28 mouse cellular contexts compared by ENCODE assay signal in genomic region chr12:3270818-3271217, GRCm38 (mm10). TPM values are rescaled to one million over a fixed set of nuclear protein-coding genes. Genes with fewer than 3 reads are reported as not detected.
DNase-seq lines count a peak whose midpoint lies in the region; ATAC-seq and TF ChIP-seq lines count a peak whose summit lies in the region.
"Had no signal": no experiment of that assay in that cellular context is flagged by ENCODE, and none has a peak within 500 bp of the region (broad histone marks: within the 10 kb centered on the region; RNA-seq: fewer than 3 reads in every experiment).

No protein-coding gene starts in this region.

- no peak overlapping the region for H3K4me3 ChIP-seq in gastrocnemius, adult 2 months
- H3K4me3 ChIP-seq in liver, postnatal 0 days (ENCODE audit: low read depth, low read length) = no peak overlapping the region
- no peak overlapping the region for H3K4me3 ChIP-seq in MEL (ENCODE audit: control insufficient read depth in 1 of 2, insufficient read depth in 1 of 2, low read depth in 2 of 2, low read length in 2 of 2)
- H3K4me3 ChIP-seq in stomach, postnatal 0 days (ENCODE audit: low read depth, low read length) = no peak overlapping the region
- H3K4me3 ChIP-seq: heart, embryonic 15.5 days; limb, embryonic 13.5 days; megakaryocyte, embryonic 14.5 days; midbrain, embryonic 15.5 days; myocyte; neural tube, embryonic 13.5 days; stomach, embryonic 15.5 days had no signal

- H3K27ac ChIP-seq in gastrocnemius, adult 2 months = no peak overlapping the region
- H3K27ac ChIP-seq in liver, postnatal 0 days (ENCODE audit: low read depth) = no peak overlapping the region
- H3K27ac ChIP-seq in MEL (ENCODE audit: control insufficient read depth, low read depth, low read length) = no peak overlapping the region
- no peak overlapping the region for H3K27ac ChIP-seq in stomach, postnatal 0 days (replicated peaks)
- H3K27ac ChIP-seq: heart, embryonic 15.5 days; hindbrain, embryonic 14.5 days; limb, embryonic 13.5 days; liver, embryonic 14.5 days; midbrain, embryonic 15.5 days; neural tube, embryonic 13.5 days; stomach, embryonic 15.5 days had no signal

- no peak for TF ChIP-seq EP300 in liver, postnatal 0 days (IDR thresholded peaks at IDR 0.05; ENCODE audit: low read depth)
- no peak for TF ChIP-seq EP300 in MEL (IDR thresholded peaks at IDR 0.05; ENCODE audit: low read depth in 1 of 2, low read length in 2 of 2)
- TF ChIP-seq EP300 in stomach, postnatal 0 days (optimal IDR thresholded peaks at IDR 0.05) = no peak

- no peaks in the 10 kb centered on the region for H3K9me3 ChIP-seq in liver, postnatal 0 days (ENCODE audit: low read length)
- H3K9me3 ChIP-seq in MEL (replicated peaks; ENCODE audit: insufficient read depth, low read length) = no peaks in the 10 kb centered on the region
- H3K9me3 ChIP-seq in stomach, postnatal 0 days (ENCODE audit: control insufficient read depth, low read length) = no peaks in the 10 kb centered on the region
- H3K9me3 ChIP-seq: heart, embryonic 15.5 days; limb, embryonic 13.5 days; megakaryocyte, embryonic 14.5 days; midbrain, embryonic 15.5 days; neural tube, embryonic 13.5 days; stomach, embryonic 15.5 days had no signal

- H3K79me2 ChIP-seq in MEL (ENCODE audit: control insufficient read depth, insufficient read depth, low read length, poor library complexity) = peaks cover 51% of the 10 kb centered on the region

- no peaks in the 10 kb centered on the region for H3K36me3 ChIP-seq in liver, postnatal 0 days (replicated peaks; ENCODE audit: insufficient read depth, low read length)
- H3K36me3 ChIP-seq in MEL (ENCODE audit: control insufficient read depth in 1 of 2, insufficient read depth in 2 of 2, low read length in 2 of 2) = peaks cover 4 to 10% of the 10 kb centered on the region in 2 experiments
- no peaks in the 10 kb centered on the region for H3K36me3 ChIP-seq in stomach, postnatal 0 days (ENCODE audit: control insufficient read depth, insufficient read depth, low read length)
- H3K36me3 ChIP-seq: heart, embryonic 15.5 days; limb, embryonic 13.5 days; midbrain, embryonic 15.5 days; stomach, embryonic 15.5 days had no signal

- H3K4me2 ChIP-seq in liver, postnatal 0 days (ENCODE audit: low read depth, low read length) = no peak overlapping the region
- H3K4me2 ChIP-seq in stomach, postnatal 0 days (replicated peaks; ENCODE audit: low read depth) = no peak overlapping the region
- H3K4me2 ChIP-seq: heart, embryonic 15.5 days; hindbrain, embryonic 14.5 days; limb, embryonic 13.5 days; midbrain, embryonic 15.5 days; neural tube, embryonic 13.5 days; stomach, embryonic 15.5 days had no signal

- intact Hi-C loops in gastrocnemius, adult 2 months (cut with DNase I) = no loop called here

- H3K27me3 ChIP-seq in liver, postnatal 0 days (ENCODE audit: insufficient read depth, low read length) = no peaks in the 10 kb centered on the region
- H3K27me3 ChIP-seq in MEL (ENCODE audit: control insufficient read depth in 1 of 2, insufficient read depth in 2 of 2, low read length in 2 of 2) = no peaks in the 10 kb centered on the region
- H3K27me3 ChIP-seq in stomach, postnatal 0 days (ENCODE audit: control insufficient read depth, insufficient read depth, low read length) = no peaks in the 10 kb centered on the region
- H3K27me3 ChIP-seq: CH12.LX; heart, embryonic 15.5 days; limb, embryonic 13.5 days; megakaryocyte, embryonic 14.5 days; midbrain, embryonic 15.5 days; neural tube, embryonic 13.5 days; stomach, embryonic 15.5 days had no signal

- TF ChIP-seq RAD21 in MEL (IDR thresholded peaks at IDR 0.05; ENCODE audit: low read depth, low read length) = peak; percentile 7; the same call in 1 of the 2 replicates

- H3K4me1 ChIP-seq in liver, postnatal 0 days (ENCODE audit: insufficient read depth) = no peaks in the 10 kb centered on the region
- peaks cover 0 to 3% of the 10 kb centered on the region in 2 experiments; a peak in 2 of 4 replicates for H3K4me1 ChIP-seq in MEL (ENCODE audit: control insufficient read depth in 1 of 2, insufficient read depth in 2 of 2, low read length in 2 of 2)
- H3K4me1 ChIP-seq in stomach, postnatal 0 days (replicated peaks; ENCODE audit: control insufficient read depth, insufficient read depth) = no peaks in the 10 kb centered on the region
- H3K4me1 ChIP-seq: heart, embryonic 15.5 days; limb, embryonic 13.5 days; midbrain, embryonic 15.5 days; neural tube, embryonic 13.5 days; stomach, embryonic 15.5 days had no signal

- H3K9ac ChIP-seq in liver, postnatal 0 days (replicated peaks) = no peak overlapping the region
- no peak overlapping the region for H3K9ac ChIP-seq in MEL (ENCODE audit: control insufficient read depth, low read depth, low read length, poor library complexity, severe bottlenecking)
- H3K9ac ChIP-seq in stomach, postnatal 0 days (ENCODE audit: low read length) = no peak overlapping the region
- H3K9ac ChIP-seq: heart, embryonic 15.5 days; hindbrain, embryonic 14.5 days; limb, embryonic 13.5 days; liver, embryonic 14.5 days; midbrain, embryonic 15.5 days; neural tube, embryonic 13.5 days; stomach, embryonic 15.5 days had no signal

- no peak for DNase-seq in gastrocnemius, adult 2 months
- no peak for DNase-seq in gastrocnemius, postnatal 10 days
- no peak for DNase-seq in liver, postnatal 0 days
- DNase-seq in liver (no peak), MEL (ENCODE audit: low read depth, low spot score) (no peak)
- no peak for DNase-seq in stomach, postnatal 0 days (ENCODE audit: low spot score)
- DNase-seq: adrenal gland, postnatal 14 days; cerebellum, adult 8-10 months; gastrocnemius, postnatal 25 days; heart, postnatal 36 days; kidney, adult 9 months; kidney, postnatal 14 days; right cerebral cortex, adult 18-20 months; right cerebral cortex, postnatal 4 days; thymus, adult 18-20 months; thymus, postnatal 36 days had no signal

- no peak for TF ChIP-seq POLR2A in MEL (IDR thresholded peaks at IDR 0.05; ENCODE audit: control insufficient read depth in 1 of 2, insufficient read depth in 1 of 2, low read depth in 1 of 2, low read length in 2 of 2, poor library complexity in 1 of 2)

- ATAC-seq in liver, postnatal 0 days = no peak
- no peak for ATAC-seq in stomach, postnatal 0 days (ENCODE audit: low FRiP score, low TSS enrichment)
- no peak for ATAC-seq in cerebellum, adult (ENCODE audit: insufficient number of reproducible peaks, low FRiP score, low TSS enrichment)
- ATAC-seq: forebrain, embryonic 14.5 days; midbrain, embryonic 15.5 days had no signal

- TF ChIP-seq CTCF in gastrocnemius, adult 2 months (IDR thresholded peaks at IDR 0.05) = peak; percentile 7; the same call in 1 of the 2 replicates
- peak; percentile 43; the same call in 1 of the 2 replicates for TF ChIP-seq CTCF in liver, postnatal 0 days (IDR thresholded peaks at IDR 0.05; ENCODE audit: low read depth)
- peak in 1 of 3 experiments; percentile 29; a peak in 3 of 6 replicates for TF ChIP-seq CTCF in MEL (IDR thresholded peaks at IDR 0.05 in 2 of 3, conservative IDR thresholded peaks at IDR 0.05 in 1 of 3; ENCODE audit: control insufficient read depth in 1 of 3, insufficient read depth in 1 of 3, low read depth in 2 of 3, low read length in 3 of 3, poor library complexity in 1 of 3, severe bottlenecking in 1 of 3)
- TF ChIP-seq CTCF in stomach, postnatal 0 days (IDR thresholded peaks at IDR 0.05; ENCODE audit: low read depth) = peak; percentile 27; the same call in 1 of the 2 replicates

TF ChIP-seq in MEL, 35 proteins besides CTCF, POLR2A, EP300 and RAD21:
- no peak for TF ChIP-seq USF1 (IDR thresholded peaks at IDR 0.05; ENCODE audit: low read depth, low read length)
- no peak for TF ChIP-seq UBTF (IDR thresholded peaks at IDR 0.05; ENCODE audit: borderline replicate concordance, insufficient read depth, low read depth, low read length)

RNA-seq across cellular contexts. Expression of gene Rab10, which starts 39.0 kb away (rescaled TPM):
- total RNA-seq in gastrocnemius, adult 2 months (2021) = 100 to 1,000 TPM; 272 to 301 TPM
- total RNA-seq in gastrocnemius, postnatal 10 days (2021) = 100 to 1,000 TPM; 208 to 238 TPM
- 31.6 and 34.6 TPM in 2 replicates for polyA plus RNA-seq in liver, postnatal 0 days (2015; fragmentation: Nextera tagmentation; extraction: Ambion mirVana)
- total RNA-seq in MEL (2012; rRNA removed) = 62.5 and 67.7 TPM in 2 replicates
- 10 to 100 TPM; 41.3 to 71.8 TPM for polyA plus RNA-seq in MEL (2012; ENCODE audit: insufficient read depth in 1 of 2, insufficient read length in 2 of 2, low read depth in 1 of 2, low replicate concordance in 2 of 2, missing spikeins in 1 of 2)
- 83.9 and 91.2 TPM in 2 replicates for polyA plus RNA-seq in stomach, postnatal 0 days (2015; fragmentation: Nextera tagmentation; extraction: Ambion mirVana)
